Mouse (Mus musculus) testis, adult 2 months (tissue): Measurements from ENCODE around the gene Gm42878.

Experiments
- CTCF ChIP-seq: fragments of 200-500 bp; IDR thresholded peaks from 2 replicates; pipeline ENCODE4 v1.5.1; 2012; ENCODE audit warnings: low read depth, mild to moderate bottlenecking, inconsistent platforms, low read length, moderate library complexity; ENCODE audit not compliant: control insufficient read depth, insufficient read depth, insufficient replicate concordance
- POLR2A ChIP-seq: fragments of 200-500 bp; IDR thresholded peaks from 2 replicates; pipeline ENCODE4 v1.6.1; 2012; ENCODE audit warnings: low read depth, mild to moderate bottlenecking, inconsistent platforms, low read length, moderate library complexity; ENCODE audit not compliant: control insufficient read depth

GRCm38 (mm10) chr5:121592816-121593407, 47.6 kb upstream of the Gm42878 start:
- no peak for TF ChIP-seq POLR2A
- TF ChIP-seq CTCF, result no peak
